Mouse (Mus musculus) embryonic fibroblast, embryonic 13.5 days (primary cell): ENCODE measurements around the gene Adora3. TPM values are rescaled to one million over a fixed set of nuclear protein-coding genes. Genes with fewer than 3 reads are reported as not detected.

ENCODE experiments used
- H3K27ac ChIP-seq: 2 replicates; pipeline ENCODE4 v1.5.1; 2012; ENCODE audit warnings: low read length, control low read depth, inconsistent platforms; ENCODE audit not compliant: insufficient read depth
- H3K4me1 ChIP-seq: 2 replicates; pipeline ENCODE4 v1.6.1; 2011; ENCODE audit warnings: low read length; ENCODE audit not compliant: control insufficient read depth, insufficient read depth
- H3K4me3 ChIP-seq: 2 replicates; pipeline ENCODE4 v1.5.1; 2011; ENCODE audit warnings: mild to moderate bottlenecking, control low read depth, low read length; ENCODE audit not compliant: insufficient read depth
- CTCF ChIP-seq: IDR thresholded peaks from 2 replicates; pipeline ENCODE4 v1.5.1; 2011; ENCODE audit warnings: mild to moderate bottlenecking, control low read depth, low read length, moderate library complexity, borderline replicate concordance; ENCODE audit not compliant: insufficient read depth
- POLR2A ChIP-seq: IDR thresholded peaks from 2 replicates; pipeline ENCODE4 v1.6.1; 2011; ENCODE audit warnings: low read depth, mild to moderate bottlenecking, control low read depth, low read length, moderate library complexity
- polyA plus RNA-seq: library from polyadenylated mRNA; stranded (reverse); fragments of >200 nt; gene quantifications from 2 replicates; pipeline ENCODE4 v1.2.4, GENCODE M21; 2011; ENCODE audit warnings: low read depth; ENCODE audit not compliant: missing spikeins, insufficient read length

Gene Adora3
- polyA plus RNA-seq, 1 experiment = not detected

GRCm38 (mm10) chr3:105927561-105928194, 57.0 kb downstream of the Adora3 start:
- H3K4me1 ChIP-seq = no peaks in the 10 kb centered on the region
- no peak for TF ChIP-seq POLR2A
- TF ChIP-seq CTCF = no peak
- no peak overlapping the region for H3K27ac ChIP-seq
- no peak overlapping the region for H3K4me3 ChIP-seq

- no peak overlapping the region for H3K27ac ChIP-seq
- TF ChIP-seq POLR2A (no peak), CTCF (no peak)
- no peaks in the 10 kb centered on the region for H3K4me1 ChIP-seq
- H3K4me3 ChIP-seq = no peak overlapping the region
These were observed 57.5 kb downstream of the Adora3 start for GRCm38 (mm10) chr3:105928195-105928569.

- no peak for TF ChIP-seq CTCF
- TF ChIP-seq POLR2A = no peak
- Histone ChIP-seq H3K4me3 (no peak overlapping the region), H3K4me1 (no peaks in the 10 kb centered on the region), H3K27ac (no peak overlapping the region)
These were observed 58.1 kb downstream of the Adora3 start for GRCm38 (mm10) chr3:105928781-105929180.

GRCm38 (mm10) chr3:105929821-105930220, 59.2 kb downstream of the Adora3 start:
- no peak for TF ChIP-seq CTCF
- TF ChIP-seq POLR2A = no peak
- Histone ChIP-seq H3K4me1 (no peaks in the 10 kb centered on the region), H3K27ac (no peak overlapping the region), H3K4me3 (no peak overlapping the region)

- TF ChIP-seq CTCF (no peak), POLR2A (no peak)
- no peak overlapping the region for H3K27ac ChIP-seq
- H3K4me1 ChIP-seq = no peaks in the 10 kb centered on the region
These were observed 60.4 kb downstream of the Adora3 start for GRCm38 (mm10) chr3:105931095-105931494.

GRCm38 (mm10) chr3:105932240-105933071, 61.8 kb downstream of the Adora3 start, which contains the start of gene I830077J02Rik:
Gene I830077J02Rik (minus strand): TSS chr3:105932664.
- no peak within 1 kb of the TSS for H3K27ac ChIP-seq
- no peak for TF ChIP-seq CTCF
- TF ChIP-seq POLR2A = no peak
- no peak within 1 kb of the TSS for H3K4me3 ChIP-seq
- no peaks in the 10 kb centered on the region for H3K4me1 ChIP-seq

More at GRCm38 (mm10) chr3:105931095-105931494, 60.4 kb downstream of the Adora3 start:
- H3K4me3 ChIP-seq = no peak overlapping the region

- Histone ChIP-seq H3K4me1 (no peaks in the 10 kb centered on the region), H3K4me3 (no peak overlapping the region), H3K27ac (no peak overlapping the region)
- TF ChIP-seq CTCF (no peak), POLR2A (no peak)
These were observed 63.3 kb downstream of the Adora3 start for GRCm38 (mm10) chr3:105933926-105934325.

- no peak overlapping the region for H3K27ac ChIP-seq
- no peak overlapping the region for H3K4me3 ChIP-seq
- no peak for TF ChIP-seq POLR2A
- TF ChIP-seq CTCF = no peak
- no peaks in the 10 kb centered on the region for H3K4me1 ChIP-seq
These were observed 64.4 kb downstream of the Adora3 start for GRCm38 (mm10) chr3:105935033-105935432.

GRCm38 (mm10) chr3:105936111-105936510, 65.5 kb downstream of the Adora3 start:
- no peak for TF ChIP-seq POLR2A
- no peak for TF ChIP-seq CTCF
- Histone ChIP-seq H3K4me1 (no peaks in the 10 kb centered on the region), H3K27ac (no peak overlapping the region), H3K4me3 (no peak overlapping the region)

- no peak overlapping the region for H3K27ac ChIP-seq
- H3K4me3 ChIP-seq = no peak overlapping the region
- no peaks in the 10 kb centered on the region for H3K4me1 ChIP-seq
- TF ChIP-seq CTCF (no peak), POLR2A (no peak)
These were observed 80.7 kb downstream of the Adora3 start for GRCm38 (mm10) chr3:105951348-105951747.
